Mouse (Mus musculus): ENCODE results near the gene Sun2.

- TF ChIP-seq CTCF (IDR thresholded peaks at IDR 0.05; ENCODE audit: borderline replicate concordance, insufficient read depth, low read depth, low read length), result no peak
- TF ChIP-seq POLR2A (IDR thresholded peaks at IDR 0.05; ENCODE audit: borderline replicate concordance, insufficient read depth, low read length), result no peak
Observed at GRCm38 (mm10) chr15:79755176-79755575, 12.8 kb upstream of the Sun2 start.
